Mouse (Mus musculus): ENCODE results near the gene Ovch2. TPM values are rescaled to one million over a fixed set of nuclear protein-coding genes. Genes with fewer than 3 reads are reported as not detected.

Gene Ovch2
- polyA plus RNA-seq, 1 experiment from 2014 or later = not detected

Other genes starting within 250 kb of the Ovch2 start
- gene Olfml1, start 233.8 kb downstream of the Ovch2 start, polyA plus RNA-seq (2014; fragmentation: Nextera tagmentation; extraction: Ambion mirVana) = 17.5 and 24.8 TPM in 2 replicates
- 4.4 and 5.9 TPM in 2 replicates for gene Ppfibp2, start 206.0 kb downstream of the Ovch2 start, polyA plus RNA-seq (2014; fragmentation: Nextera tagmentation; extraction: Ambion mirVana)
- not detected in 2 replicates for gene 5330417H12Rik, start 176.0 kb downstream of the Ovch2 start, polyA plus RNA-seq (2014; fragmentation: Nextera tagmentation; extraction: Ambion mirVana)
- gene Cyb5r2, start 43.2 kb downstream of the Ovch2 start, polyA plus RNA-seq (2014; fragmentation: Nextera tagmentation; extraction: Ambion mirVana) = 0.10 and 0.30 TPM in 2 replicates
- gene Olfr467, start 11.1 kb upstream of the Ovch2 start, polyA plus RNA-seq (2014; fragmentation: Nextera tagmentation; extraction: Ambion mirVana) = not detected in 2 replicates
- gene Olfr469, start 24.3 kb upstream of the Ovch2 start, polyA plus RNA-seq (2014; fragmentation: Nextera tagmentation; extraction: Ambion mirVana) = not detected in 2 replicates
- gene Olfr470, start 46.3 kb upstream of the Ovch2 start, polyA plus RNA-seq (2014; fragmentation: Nextera tagmentation; extraction: Ambion mirVana) = not detected in 2 replicates
- not detected in 2 replicates for gene Olfr472, start 96.7 kb upstream of the Ovch2 start, polyA plus RNA-seq (2014; fragmentation: Nextera tagmentation; extraction: Ambion mirVana)
- gene Olfr473, start 129.2 kb upstream of the Ovch2 start, polyA plus RNA-seq (2014; fragmentation: Nextera tagmentation; extraction: Ambion mirVana) = not detected in 2 replicates
- not detected in 2 replicates for gene Olfr474, start 153.4 kb upstream of the Ovch2 start, polyA plus RNA-seq (2014; fragmentation: Nextera tagmentation; extraction: Ambion mirVana)
- not detected in 2 replicates for gene Olfr476, start 163.6 kb upstream of the Ovch2 start, polyA plus RNA-seq (2014; fragmentation: Nextera tagmentation; extraction: Ambion mirVana)
- not detected in 2 replicates for gene Olfr477, start 185.5 kb upstream of the Ovch2 start, polyA plus RNA-seq (2014; fragmentation: Nextera tagmentation; extraction: Ambion mirVana)
- gene Olfr478, start 232.8 kb upstream of the Ovch2 start, polyA plus RNA-seq (2014; fragmentation: Nextera tagmentation; extraction: Ambion mirVana) = not detected in 2 replicates
- gene Olfr479, start 249.5 kb upstream of the Ovch2 start, polyA plus RNA-seq (2014; fragmentation: Nextera tagmentation; extraction: Ambion mirVana) = not detected in 2 replicates

Data from kidney, embryonic 14.5 days (tissue).